Mouse (Mus musculus): Measurements from ENCODE around the gene Hsd3b6.
"Not testable (repeated sequence)": the region's sequence is repeated elsewhere in the genome, so short reads cannot be mapped to it uniquely, and the experiment has no call there.

The Hsd3b6 gene

DNA sequence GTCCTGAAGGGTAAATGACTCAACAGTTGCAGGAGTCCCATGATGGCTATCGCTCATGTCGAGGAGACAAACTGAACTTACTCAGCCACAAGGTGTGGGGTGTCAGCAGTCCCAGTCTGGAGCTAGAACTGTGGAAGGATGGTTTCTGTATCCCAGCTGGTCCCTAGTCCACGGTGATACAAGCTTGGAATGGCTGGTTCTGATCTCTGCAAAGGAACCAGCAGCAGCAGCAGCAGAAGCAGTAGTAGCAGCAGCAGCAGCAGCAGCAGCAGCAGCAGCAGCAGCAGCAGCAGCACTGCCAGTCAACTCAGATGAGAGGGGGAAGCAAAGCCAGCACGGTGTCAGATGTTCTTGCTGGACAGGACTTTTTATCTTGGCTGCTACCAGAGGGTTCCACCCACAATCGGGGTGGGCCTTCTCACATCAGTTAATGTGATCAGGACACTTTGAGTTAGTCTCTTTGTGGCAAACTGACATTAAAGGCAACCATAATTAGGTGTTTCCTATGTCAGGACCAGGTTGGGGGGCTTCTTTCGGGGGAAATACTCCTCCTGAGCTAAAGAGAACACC lies at the start of gene Hsd3b6:
Gene Hsd3b6, minus strand, starts transcription at position 343 of the 570 bp plus-strand sequence.
- no peak for DNase-seq

- DNase-seq = no peak
These were observed 48.6 kb upstream of the Hsd3b6 start for GRCm38 (mm10) chr3:98862800-98863199.

- no peak for DNase-seq
These were observed 45.3 kb upstream of the Hsd3b6 start, which contains the start of gene Hsd3b1 for GRCm38 (mm10) chr3:98859576-98859975. Hsd3b1 (minus strand) TSS chr3:98859794.

GRCm38 (mm10) chr3:98858051-98858450 lies 43.8 kb upstream of the Hsd3b6 start:
- DNase-seq = no peak

DNA sequence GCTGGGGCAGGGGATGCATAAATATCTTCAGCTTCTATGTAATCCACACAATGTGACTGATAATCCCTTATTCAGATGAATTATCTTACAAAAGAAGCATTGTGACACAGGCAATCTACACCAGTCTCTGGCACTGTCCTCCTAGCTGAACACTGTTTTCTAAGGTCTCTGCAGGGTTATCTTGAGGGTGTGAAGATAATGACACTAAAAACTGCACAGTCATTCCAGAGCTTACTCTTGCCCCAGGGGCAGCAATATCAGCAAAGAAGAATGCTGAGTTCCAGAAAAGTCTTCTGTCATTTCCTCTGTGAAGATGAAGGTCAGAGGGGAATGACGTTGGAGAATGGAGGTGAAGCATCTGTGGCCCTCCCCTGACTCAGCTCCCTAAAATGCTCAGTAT lies 42.6 kb upstream of the Hsd3b6 start:
- no peak for DNase-seq

DNA sequence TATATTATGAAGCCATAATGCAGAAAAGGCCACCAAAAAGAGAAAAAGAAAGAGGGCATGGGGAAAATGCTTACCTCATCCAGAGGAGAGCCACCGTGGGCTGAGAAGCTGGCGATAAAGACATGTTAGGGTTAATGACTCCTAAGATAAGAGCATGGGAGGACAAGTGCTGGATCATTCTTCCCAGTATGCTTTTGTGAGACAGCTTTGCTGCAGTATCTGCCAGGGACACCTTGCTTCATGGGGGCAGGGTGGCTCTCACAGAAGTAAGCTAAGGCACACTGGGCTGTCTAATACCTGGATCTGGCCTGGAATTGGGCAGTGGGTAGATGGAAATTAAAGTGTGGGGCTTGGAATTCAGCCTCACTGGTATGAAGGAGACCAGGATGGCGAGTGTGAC lies 40.9 kb upstream of the Hsd3b6 start:
- DNase-seq = no peak

GRCm38 (mm10) chr3:98853685-98854084 lies 39.4 kb upstream of the Hsd3b6 start:
- no peak for DNase-seq

- no peak for DNase-seq
These were observed 38.8 kb upstream of the Hsd3b6 start for GRCm38 (mm10) chr3:98853051-98853450.

- no peak for DNase-seq
These were observed 38.4 kb upstream of the Hsd3b6 start for GRCm38 (mm10) chr3:98852631-98853030.

GRCm38 (mm10) chr3:98851853-98852252 lies 37.6 kb upstream of the Hsd3b6 start:
- no peak for DNase-seq

DNA sequence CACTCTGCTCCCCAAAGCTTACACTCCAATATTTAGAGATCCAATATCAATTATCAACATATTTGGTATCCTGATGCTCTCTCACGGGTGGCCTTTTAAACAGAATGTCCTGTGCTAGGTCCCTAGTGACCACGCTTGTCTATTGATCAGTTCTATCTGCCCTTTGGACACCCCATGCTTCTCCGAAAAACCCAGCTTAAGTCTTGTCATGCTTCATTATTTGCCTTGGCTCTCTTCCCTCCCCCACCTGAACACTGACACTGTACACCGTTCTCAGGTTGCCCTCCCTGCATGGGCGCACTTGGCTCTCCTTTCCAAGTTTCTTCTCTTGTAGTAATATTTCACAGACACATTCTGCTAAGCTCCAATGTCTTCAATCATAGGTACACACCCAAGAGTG lies 36.0 kb upstream of the Hsd3b6 start:
- peak in 1 of 2 experiments; percentile 3 for DNase-seq

DNA sequence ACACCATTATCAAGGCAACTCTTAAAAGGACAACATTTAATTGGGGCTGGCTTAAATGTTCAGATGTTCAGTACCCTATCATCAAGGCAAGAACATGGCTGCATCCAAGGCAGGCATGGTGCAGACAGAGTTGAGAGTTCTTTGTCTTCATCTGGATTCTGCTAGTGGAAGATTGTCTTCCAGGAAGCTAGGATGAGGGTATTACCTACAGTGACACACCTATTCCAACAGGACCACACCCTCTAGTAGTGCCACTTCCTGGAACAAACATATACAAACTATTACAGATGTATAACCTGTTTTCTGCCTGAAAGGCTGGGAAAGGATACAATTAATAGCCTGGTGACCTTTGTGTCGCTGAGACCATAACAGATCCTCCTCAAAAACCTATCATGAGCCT lies 34.7 kb upstream of the Hsd3b6 start:
- DNase-seq = no peak

- not testable (repeated sequence) for DNase-seq
These were observed 1.6 kb downstream of the Hsd3b6 start for GRCm38 (mm10) chr3:98812653-98813052.

DNA sequence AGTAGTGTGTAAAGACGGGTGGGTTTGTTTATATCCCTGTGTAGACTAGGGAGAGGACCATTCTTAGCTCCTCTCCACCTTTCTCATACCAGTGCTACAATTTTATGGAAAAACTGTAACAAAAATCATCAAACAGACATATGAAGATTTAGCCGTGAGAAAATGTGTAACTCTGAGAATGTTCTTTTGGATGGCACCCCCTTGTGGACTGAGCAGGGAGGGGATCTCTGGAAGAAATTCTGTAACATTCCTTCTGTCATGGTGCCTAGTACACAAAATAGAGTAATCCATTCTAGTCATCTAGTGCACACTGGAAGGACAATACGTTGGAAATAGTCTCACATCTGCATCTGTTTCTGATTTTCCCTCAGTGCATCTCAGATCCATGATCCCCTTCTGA lies 9.2 kb downstream of the Hsd3b6 start:
- not testable (repeated sequence) for DNase-seq

GRCm38 (mm10) chr3:98786551-98786950 lies 27.7 kb downstream of the Hsd3b6 start:
- no peak for DNase-seq

GRCm38 (mm10) chr3:98782181-98782868 lies 31.9 kb downstream of the Hsd3b6 start:
- DNase-seq = no peak

DNA sequence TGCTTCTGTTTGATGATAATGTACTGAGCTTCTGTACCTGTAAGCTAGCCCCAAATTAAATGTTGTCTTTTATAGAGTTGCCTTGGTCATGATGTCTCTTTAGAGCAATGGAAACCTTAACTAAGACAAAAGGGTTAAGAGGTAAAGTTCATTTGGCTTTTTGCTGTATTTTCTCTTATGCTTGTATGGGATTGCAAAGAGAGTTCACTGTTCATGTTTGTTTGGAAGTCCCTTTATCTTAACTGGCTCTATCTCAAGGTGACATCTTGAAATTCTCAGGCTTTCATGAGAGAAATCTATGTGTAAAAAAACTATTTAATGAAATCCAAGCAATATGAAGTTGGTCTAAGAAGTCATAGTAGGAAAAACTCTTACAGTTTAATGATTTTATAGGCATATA lies 33.3 kb downstream of the Hsd3b6 start:
- DNase-seq = no peak

GRCm38 (mm10) chr3:98764155-98764554 lies 50.1 kb downstream of the Hsd3b6 start:
- no peak for DNase-seq

- no peak for DNase-seq
These were observed 57.4 kb downstream of the Hsd3b6 start for GRCm38 (mm10) chr3:98756836-98757235.
